Mouse (Mus musculus): Measurements from ENCODE around the gene Aifm2.

DNA sequence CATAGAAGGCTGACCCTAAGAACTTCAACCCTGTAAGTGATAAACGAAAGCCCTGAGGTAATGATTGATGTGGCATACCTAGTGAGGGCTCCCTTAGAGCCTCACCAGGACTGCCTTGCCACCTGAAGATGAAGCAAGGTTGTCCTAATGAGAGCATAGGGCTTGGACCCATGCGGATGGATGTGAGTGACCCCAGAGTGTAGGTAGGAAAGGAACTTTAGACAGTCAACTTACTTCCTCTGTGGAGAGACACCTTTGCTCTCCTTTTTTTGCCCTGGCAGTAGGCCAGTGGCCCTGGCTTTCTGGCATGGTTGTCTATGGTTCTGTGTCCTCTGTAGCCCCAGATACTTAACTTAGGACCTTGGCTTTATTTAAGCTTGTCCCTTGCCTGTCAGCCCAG, 18.0 kb upstream of the Aifm2 start:
- TF ChIP-seq CTCF (conservative IDR thresholded peaks at IDR 0.05 in 1 of 2, IDR thresholded peaks at IDR 0.05 in 1 of 2; ENCODE audit: low read depth in 2 of 2, low read length in 2 of 2) (no peak), NRF1 (IDR thresholded peaks at IDR 0.05; ENCODE audit: low read depth, low read length) (no peak), RAD21 (IDR thresholded peaks at IDR 0.05; ENCODE audit: low read depth, low read length) (no peak), TBP (conservative IDR thresholded peaks at IDR 0.05; ENCODE audit: low read depth, low read length) (no peak), NELFE (IDR thresholded peaks at IDR 0.05; ENCODE audit: low read depth, low read length) (no peak), ZKSCAN1 (IDR thresholded peaks at IDR 0.05; ENCODE audit: borderline replicate concordance, low read depth, low read length) (no peak), ZC3H11A (IDR thresholded peaks at IDR 0.05; ENCODE audit: low read depth, low read length) (no peak), PAX5 (IDR thresholded peaks at IDR 0.05; ENCODE audit: low read length) (no peak), JUND (conservative IDR thresholded peaks at IDR 0.05; ENCODE audit: low read depth, low read length) (no peak), EP300 (IDR thresholded peaks at IDR 0.05; ENCODE audit: low read length) (no peak), ELF1 (IDR thresholded peaks at IDR 0.05; ENCODE audit: low read depth, low read length) (no peak), TCF12 (IDR thresholded peaks at IDR 0.05; ENCODE audit: low read depth, low read length) (no peak), POLR2A (IDR thresholded peaks at IDR 0.05; ENCODE audit: low read depth, low read length) (no peak), USF1 (IDR thresholded peaks at IDR 0.05; ENCODE audit: low read depth, low read length) (no peak)

All from CH12.LX (cell line).